Mouse (Mus musculus) embryonic facial prominence, embryonic 15.5 days (tissue): Measurements from ENCODE around the gene Eps8. TPM values are rescaled to one million over a fixed set of nuclear protein-coding genes. Genes with fewer than 3 reads are reported as not detected.

Experiments
- ATAC-seq: fragments of 200-750 bp; cut with Nextera tagmentation; 2 replicates; pipeline ENCODE4 v1.8.0; 2017; ENCODE audit warnings: low read depth, moderate TSS enrichment; ENCODE audit not compliant: insufficient number of reproducible peaks, low FRiP score, low TSS enrichment
- H3K27ac ChIP-seq: fragments of 300-500 bp; sonication (generic); replicated peaks from 2 replicates; pipeline ENCODE4 v1.5.1; 2015; ENCODE audit warnings: mild to moderate bottlenecking, inconsistent platforms
- H3K27me3 ChIP-seq: fragments of 300-500 bp; sonication (generic); 2 replicates; pipeline ENCODE4 v1.6.1; 2015; ENCODE audit warnings: inconsistent platforms
- H3K36me3 ChIP-seq: fragments of 300-500 bp; sonication (generic); 2 replicates; pipeline ENCODE4 v1.6.1; 2015; ENCODE audit warnings: mild to moderate bottlenecking, inconsistent platforms
- H3K4me1 ChIP-seq: fragments of 300-500 bp; sonication (generic); 2 replicates; pipeline ENCODE4 v1.6.1; 2015; ENCODE audit warnings: inconsistent platforms
- H3K4me2 ChIP-seq: fragments of 300-500 bp; sonication (generic); replicated peaks from 2 replicates; pipeline ENCODE4 v1.6.1; 2015; ENCODE audit warnings: mild to moderate bottlenecking, inconsistent platforms
- H3K4me3 ChIP-seq: fragments of 300-500 bp; sonication (generic); replicated peaks from 2 replicates; pipeline ENCODE4 v1.5.1; 2015; ENCODE audit warnings: mild to moderate bottlenecking, inconsistent platforms
- H3K9ac ChIP-seq: fragments of 300-500 bp; sonication (generic); 2 replicates; pipeline ENCODE4 v1.6.1; 2015; ENCODE audit warnings: inconsistent platforms
- H3K9me3 ChIP-seq: fragments of 300-500 bp; sonication (generic); replicated peaks from 2 replicates; pipeline ENCODE4 v1.6.1; 2016; ENCODE audit warnings: inconsistent platforms
- WGBS: fragments of 180-500 bp; shearing (Covaris S2); methylation state at CpG from one replicate; pipeline ENCODE4 v1.1.7; 2015; 5-methylcytosine and 5-hydroxymethylcytosine counted together
- polyA plus RNA-seq: library from polyadenylated mRNA; unstranded; fragments of >200 nt; fragmentation: Nextera tagmentation; extraction: Ambion mirVana; gene quantifications from 2 replicates; pipeline ENCODE4 v1.2.1, GENCODE M21; 2015

Gene Eps8
- polyA plus RNA-seq, 1 experiment from 2014 or later, result 30.9 TPM

GRCm38 (mm10) chr6:137643814-137644213 is 10.9 kb downstream of the Eps8 start:
- no peak overlapping the region for H3K4me3 ChIP-seq
- H3K4me1 ChIP-seq, result peaks cover 6% of the 10 kb centered on the region; the same call in 1 of the 2 replicates
- H3K27me3 ChIP-seq, result no peaks in the 10 kb centered on the region
- H3K4me2 ChIP-seq, result no peak overlapping the region
- no peaks in the 10 kb centered on the region for H3K36me3 ChIP-seq
- no peaks in the 10 kb centered on the region for H3K9me3 ChIP-seq
- no peak overlapping the region for H3K27ac ChIP-seq
- ATAC-seq, result no peak
- WGBS, result 77% methylated on average over 4 of the region's 4 CpGs
- no peak overlapping the region for H3K9ac ChIP-seq

- Histone ChIP-seq H3K4me1 (peaks cover 3% of the 10 kb centered on the region; the same call in 1 of the 2 replicates), H3K4me2 (no peak overlapping the region), H3K36me3 (no peaks in the 10 kb centered on the region), H3K4me3 (no peak overlapping the region), H3K27me3 (no peaks in the 10 kb centered on the region), H3K9ac (no peak overlapping the region), H3K9me3 (no peaks in the 10 kb centered on the region), H3K27ac (no peak overlapping the region)
- 91% methylated on average over 1 of the region's 1 CpGs for WGBS
- ATAC-seq, result no peak
These were observed 13.0 kb downstream of the Eps8 start for GRCm38 (mm10) chr6:137641642-137642041.

GRCm38 (mm10) chr6:137638834-137639567 is 15.7 kb downstream of the Eps8 start:
- Histone ChIP-seq H3K36me3 (no peaks in the 10 kb centered on the region), H3K9ac (no peak overlapping the region), H3K27me3 (no peaks in the 10 kb centered on the region), H3K27ac (no peak overlapping the region), H3K4me1 (no peaks in the 10 kb centered on the region), H3K4me3 (no peak overlapping the region), H3K9me3 (no peaks in the 10 kb centered on the region), H3K4me2 (no peak overlapping the region)
- no peak for ATAC-seq
- 83% methylated on average over 11 of the region's 11 CpGs for WGBS

GRCm38 (mm10) chr6:137637443-137637842 is 17.2 kb downstream of the Eps8 start:
- Histone ChIP-seq H3K4me2 (no peak overlapping the region), H3K27ac (no peak overlapping the region), H3K27me3 (no peaks in the 10 kb centered on the region), H3K9ac (no peak overlapping the region), H3K9me3 (no peaks in the 10 kb centered on the region), H3K4me3 (no peak overlapping the region), H3K36me3 (no peaks in the 10 kb centered on the region), H3K4me1 (peaks cover 4% of the 10 kb centered on the region; the same call in 1 of the 2 replicates)
- ATAC-seq, result no peak
- WGBS, result 42% methylated on average over 7 of the region's 7 CpGs

- Histone ChIP-seq H3K9me3 (no peaks in the 10 kb centered on the region), H3K36me3 (no peaks in the 10 kb centered on the region), H3K27me3 (no peaks in the 10 kb centered on the region), H3K9ac (no peak overlapping the region), H3K27ac (no peak overlapping the region), H3K4me1 (peaks cover 4% of the 10 kb centered on the region; the same call in 1 of the 2 replicates), H3K4me2 (no peak overlapping the region), H3K4me3 (no peak overlapping the region)
- 74% methylated on average over 5 of the region's 5 CpGs for WGBS
- no peak for ATAC-seq
These were observed 18.5 kb downstream of the Eps8 start for GRCm38 (mm10) chr6:137636131-137636530.

GRCm38 (mm10) chr6:137633626-137634025 is 21.1 kb downstream of the Eps8 start:
- 8% methylated on average over 4 of the region's 4 CpGs for whole genome bisulfite sequencing
- ATAC-seq, result no peak
- H3K27ac ChIP-seq, result no peak overlapping the region

GRCm38 (mm10) chr6:137633121-137633520 is 21.6 kb downstream of the Eps8 start:
- Histone ChIP-seq H3K27ac (no peak overlapping the region), H3K4me2 (no peak overlapping the region)
- 63% methylated on average over 8 of the region's 8 CpGs for WGBS

More at GRCm38 (mm10) chr6:137633626-137634025, 21.1 kb downstream of the Eps8 start:
- no peaks in the 10 kb centered on the region for H3K27me3 ChIP-seq
- peaks cover 11% of the 10 kb centered on the region for H3K4me1 ChIP-seq
- H3K9me3 ChIP-seq, result no peaks in the 10 kb centered on the region
- H3K4me2 ChIP-seq, result no peak overlapping the region
- no peak overlapping the region for H3K9ac ChIP-seq
- H3K4me3 ChIP-seq, result no peak overlapping the region
- no peaks in the 10 kb centered on the region for H3K36me3 ChIP-seq

GRCm38 (mm10) chr6:137630387-137630786 is 24.3 kb downstream of the Eps8 start:
- Histone ChIP-seq H3K36me3 (no peaks in the 10 kb centered on the region), H3K4me1 (peaks cover 11% of the 10 kb centered on the region), H3K4me3 (no peak overlapping the region), H3K4me2 (no peak overlapping the region), H3K27ac (no peak overlapping the region), H3K9me3 (no peaks in the 10 kb centered on the region), H3K27me3 (no peaks in the 10 kb centered on the region), H3K9ac (no peak overlapping the region)
- 87% methylated on average over 13 of the region's 13 CpGs for WGBS
- ATAC-seq, result no peak

More at GRCm38 (mm10) chr6:137633121-137633520, 21.6 kb downstream of the Eps8 start:
- Histone ChIP-seq H3K4me1 (peaks cover 11% of the 10 kb centered on the region), H3K36me3 (no peaks in the 10 kb centered on the region), H3K9ac (no peak overlapping the region), H3K9me3 (no peaks in the 10 kb centered on the region), H3K4me3 (no peak overlapping the region), H3K27me3 (no peaks in the 10 kb centered on the region)
- ATAC-seq, result no peak

- Histone ChIP-seq H3K27me3 (no peaks in the 10 kb centered on the region), H3K36me3 (no peaks in the 10 kb centered on the region), H3K9me3 (no peaks in the 10 kb centered on the region), H3K4me2 (no peak overlapping the region), H3K9ac (no peak overlapping the region), H3K27ac (no peak overlapping the region), H3K4me3 (no peak overlapping the region), H3K4me1 (peaks cover 11% of the 10 kb centered on the region)
- WGBS, result 56% methylated on average over 13 of the region's 13 CpGs
- no peak for ATAC-seq
These were observed 25.0 kb downstream of the Eps8 start for GRCm38 (mm10) chr6:137629603-137630231.

GRCm38 (mm10) chr6:137628715-137629114 is 26.0 kb downstream of the Eps8 start:
- 81% methylated on average over 6 of the region's 6 CpGs for WGBS
- no peak overlapping the region for H3K9ac ChIP-seq
- no peak for ATAC-seq

GRCm38 (mm10) chr6:137621021-137621420 is 33.7 kb downstream of the Eps8 start:
- 85% methylated on average over 2 of the region's 2 CpGs for WGBS
- Histone ChIP-seq H3K4me2 (no peak overlapping the region), H3K27me3 (no peaks in the 10 kb centered on the region), H3K4me3 (no peak overlapping the region), H3K36me3 (no peaks in the 10 kb centered on the region), H3K9ac (no peak overlapping the region), H3K27ac (no peak overlapping the region), H3K9me3 (no peaks in the 10 kb centered on the region), H3K4me1 (no peaks in the 10 kb centered on the region)
- ATAC-seq, result no peak

More at GRCm38 (mm10) chr6:137628715-137629114, 26.0 kb downstream of the Eps8 start:
- Histone ChIP-seq H3K36me3 (no peaks in the 10 kb centered on the region), H3K9me3 (no peaks in the 10 kb centered on the region), H3K27me3 (no peaks in the 10 kb centered on the region), H3K27ac (no peak overlapping the region), H3K4me2 (no peak overlapping the region), H3K4me3 (no peak overlapping the region), H3K4me1 (peaks cover 11% of the 10 kb centered on the region)
